Mouse (Mus musculus): ENCODE data around the gene Trim46. TPM values are rescaled to one million over a fixed set of nuclear protein-coding genes. Genes with fewer than 3 reads are reported as not detected.

Trim46 gene
- total and polyA plus RNA-seq, 3 experiments = 0.76 to 10.1 (median 2.7) TPM

- Histone ChIP-seq H3K36me3 (replicated peaks) (no peaks in the 10 kb centered on the region), H3K4me3 (ENCODE audit: low read depth, low read length) (peak overlapping the region; percentile 70), H3K4me1 (ENCODE audit: insufficient read depth, low read depth, low read length) (peaks cover 26% of the 10 kb centered on the region), H3K27me3 (ENCODE audit: insufficient read depth, low read length) (no peaks in the 10 kb centered on the region; the same call in 1 of the 2 replicates), H3K9me3 (replicated peaks) (no peaks in the 10 kb centered on the region)
- DNase-seq (ENCODE audit: low spot score) = peak; percentile 89
- ATAC-seq (ENCODE audit: extremely low read depth, insufficient number of reproducible peaks, low FRiP score, poor library complexity, severe bottlenecking) = peak; percentile 95
- TF ChIP-seq GATA1 (IDR thresholded peaks at IDR 0.05; ENCODE audit: borderline replicate concordance, low read length) (no peak), GATA2 (IDR thresholded peaks at IDR 0.05; ENCODE audit: borderline replicate concordance, low read depth, low read length) (no peak), CTCF (IDR thresholded peaks at IDR 0.05; ENCODE audit: low read depth, low read length) (no peak), TAL1 (conservative IDR thresholded peaks at IDR 0.05; ENCODE audit: low read depth, low read length) (no peak), POLR2AphosphoS5 (IDR thresholded peaks at IDR 0.05; ENCODE audit: insufficient replicate concordance, low read depth, low read length) (no peak)
Observed at GRCm38 (mm10) chr3:89195979-89196877, 49.9 kb downstream of the Trim46 start.

- Histone ChIP-seq H3K4me3 (ENCODE audit: low read depth, low read length) (no peak overlapping the region), H3K27me3 (ENCODE audit: insufficient read depth, low read length) (no peaks in the 10 kb centered on the region; the same call in 1 of the 2 replicates), H3K36me3 (replicated peaks) (peaks cover 1% of the 10 kb centered on the region), H3K4me1 (ENCODE audit: insufficient read depth, low read depth, low read length) (peaks cover 22% of the 10 kb centered on the region), H3K9me3 (replicated peaks) (no peaks in the 10 kb centered on the region)
- TF ChIP-seq POLR2AphosphoS5 (IDR thresholded peaks at IDR 0.05; ENCODE audit: insufficient replicate concordance, low read depth, low read length) = no peak
- ATAC-seq (ENCODE audit: extremely low read depth, insufficient number of reproducible peaks, low FRiP score, poor library complexity, severe bottlenecking) = no peak
- DNase-seq (ENCODE audit: low spot score) = no peak
Observed at GRCm38 (mm10) chr3:89193853-89194252, 52.3 kb downstream of the Trim46 start.

- DNase-seq (ENCODE audit: low spot score) = no peak
- no peak for ATAC-seq (ENCODE audit: extremely low read depth, insufficient number of reproducible peaks, low FRiP score, poor library complexity, severe bottlenecking)
Observed at GRCm38 (mm10) chr3:89193351-89193750, 52.8 kb downstream of the Trim46 start.

GRCm38 (mm10) chr3:89190436-89190835 lies 55.7 kb downstream of the Trim46 start:
- Histone ChIP-seq H3K27me3 (ENCODE audit: insufficient read depth, low read length) (no peaks in the 10 kb centered on the region; the same call in 1 of the 2 replicates), H3K9me3 (replicated peaks) (no peaks in the 10 kb centered on the region), H3K4me3 (ENCODE audit: low read depth, low read length) (no peak overlapping the region), H3K4me1 (ENCODE audit: insufficient read depth, low read depth, low read length) (peaks cover 18% of the 10 kb centered on the region), H3K36me3 (replicated peaks) (peaks cover 30% of the 10 kb centered on the region)
- ATAC-seq (ENCODE audit: extremely low read depth, insufficient number of reproducible peaks, low FRiP score, poor library complexity, severe bottlenecking) (no peak), DNase-seq (ENCODE audit: low spot score) (no peak)
- TF ChIP-seq TAL1 (conservative IDR thresholded peaks at IDR 0.05; ENCODE audit: low read depth, low read length) = no peak
- no peak for TF ChIP-seq GATA2 (IDR thresholded peaks at IDR 0.05; ENCODE audit: borderline replicate concordance, low read depth, low read length)
- TF ChIP-seq GATA1 (IDR thresholded peaks at IDR 0.05; ENCODE audit: borderline replicate concordance, low read length) = no peak
- no peak for TF ChIP-seq CTCF (IDR thresholded peaks at IDR 0.05; ENCODE audit: low read depth, low read length)
- no peak for TF ChIP-seq POLR2AphosphoS5 (IDR thresholded peaks at IDR 0.05; ENCODE audit: insufficient replicate concordance, low read depth, low read length)

More at GRCm38 (mm10) chr3:89193351-89193750, 52.8 kb downstream of the Trim46 start:
- Histone ChIP-seq H3K27me3 (ENCODE audit: insufficient read depth, low read length) (no peaks in the 10 kb centered on the region; the same call in none of the 2 replicates), H3K4me1 (ENCODE audit: insufficient read depth, low read depth, low read length) (peaks cover 22% of the 10 kb centered on the region), H3K36me3 (replicated peaks) (peaks cover 6% of the 10 kb centered on the region), H3K4me3 (ENCODE audit: low read depth, low read length) (no peak overlapping the region), H3K9me3 (replicated peaks) (no peaks in the 10 kb centered on the region)
- TF ChIP-seq GATA2 (IDR thresholded peaks at IDR 0.05; ENCODE audit: borderline replicate concordance, low read depth, low read length) = no peak
- TF ChIP-seq POLR2AphosphoS5 (IDR thresholded peaks at IDR 0.05; ENCODE audit: insufficient replicate concordance, low read depth, low read length) = no peak
- no peak for TF ChIP-seq TAL1 (conservative IDR thresholded peaks at IDR 0.05; ENCODE audit: low read depth, low read length)
- no peak for TF ChIP-seq GATA1 (IDR thresholded peaks at IDR 0.05; ENCODE audit: borderline replicate concordance, low read length)
- no peak for TF ChIP-seq CTCF (IDR thresholded peaks at IDR 0.05; ENCODE audit: low read depth, low read length)

- peaks cover 16% of the 10 kb centered on the region for H3K4me1 ChIP-seq (ENCODE audit: insufficient read depth, low read depth, low read length)
- no peaks in the 10 kb centered on the region for H3K9me3 ChIP-seq (replicated peaks)
- peaks cover 47% of the 10 kb centered on the region for H3K36me3 ChIP-seq (replicated peaks)
- H3K27me3 ChIP-seq (ENCODE audit: insufficient read depth, low read length) = no peaks in the 10 kb centered on the region; the same call in 1 of the 2 replicates
- no peak for DNase-seq (ENCODE audit: low spot score)
- no peak for TF ChIP-seq GATA1 (IDR thresholded peaks at IDR 0.05; ENCODE audit: borderline replicate concordance, low read length)
- H3K4me3 ChIP-seq (ENCODE audit: low read depth, low read length) = no peak overlapping the region
- ATAC-seq (ENCODE audit: extremely low read depth, insufficient number of reproducible peaks, low FRiP score, poor library complexity, severe bottlenecking) = no peak
Observed at GRCm38 (mm10) chr3:89188478-89188875, 57.6 kb downstream of the Trim46 start.

- H3K27me3 ChIP-seq (ENCODE audit: insufficient read depth, low read length) = no peaks in the 10 kb centered on the region; the same call in 1 of the 2 replicates
- H3K9me3 ChIP-seq (replicated peaks) = no peaks in the 10 kb centered on the region
- TF ChIP-seq CTCF (IDR thresholded peaks at IDR 0.05; ENCODE audit: low read depth, low read length) (no peak), GATA2 (IDR thresholded peaks at IDR 0.05; ENCODE audit: borderline replicate concordance, low read depth, low read length) (no peak), POLR2AphosphoS5 (IDR thresholded peaks at IDR 0.05; ENCODE audit: insufficient replicate concordance, low read depth, low read length) (no peak), GATA1 (IDR thresholded peaks at IDR 0.05; ENCODE audit: borderline replicate concordance, low read length) (no peak), TAL1 (conservative IDR thresholded peaks at IDR 0.05; ENCODE audit: low read depth, low read length) (no peak)
- H3K36me3 ChIP-seq (replicated peaks) = peaks cover 53% of the 10 kb centered on the region
- no peak overlapping the region for H3K4me3 ChIP-seq (ENCODE audit: low read depth, low read length)
- ATAC-seq (ENCODE audit: extremely low read depth, insufficient number of reproducible peaks, low FRiP score, poor library complexity, severe bottlenecking) (no peak), DNase-seq (ENCODE audit: low spot score) (no peak)
- peaks cover 22% of the 10 kb centered on the region for H3K4me1 ChIP-seq (ENCODE audit: insufficient read depth, low read depth, low read length)
Observed at GRCm38 (mm10) chr3:89187690-89188477, 58.2 kb downstream of the Trim46 start.

All from G1E (cell line).